Mouse (Mus musculus): ENCODE data around the gene Idh1. TPM values are rescaled to one million over a fixed set of nuclear protein-coding genes. Genes with fewer than 3 reads are reported as not detected.

The Idh1 gene
- polyA plus RNA-seq, 1 experiment from 2014 or later, result 510 TPM

DNA sequence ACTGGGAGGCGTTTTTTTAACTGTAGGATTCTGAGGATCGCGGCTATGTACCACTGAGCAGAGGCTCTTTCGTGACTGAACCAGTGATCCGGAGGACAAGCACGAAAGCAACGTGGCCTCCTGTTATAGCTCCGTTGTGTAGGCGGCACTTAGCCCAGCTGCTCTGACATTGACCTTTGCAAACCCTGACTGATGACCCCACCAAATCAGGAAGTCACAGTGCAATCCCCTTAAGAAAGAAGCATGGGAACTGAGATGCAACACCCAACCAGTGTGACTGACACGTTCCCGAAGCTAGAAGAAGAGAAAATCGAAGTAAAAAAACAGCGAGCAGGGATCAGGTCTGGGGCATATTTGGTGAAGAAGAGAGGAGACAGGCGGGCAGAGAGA is 73.5 kb downstream of the Idh1 start:
- Histone ChIP-seq H3K9ac (replicated peaks; ENCODE audit: low read depth, low read length) (no peak overlapping the region), H3K4me1 (ENCODE audit: control insufficient read depth, insufficient read depth, low read length) (no peaks in the 10 kb centered on the region), H3K4me3 (ENCODE audit: low read depth, low read length) (no peak overlapping the region), H3K27ac (ENCODE audit: low read depth, low read length) (no peak overlapping the region), H3K9me3 (ENCODE audit: control insufficient read depth, low read length) (no peaks in the 10 kb centered on the region), H3K4me2 (ENCODE audit: low read depth, low read length) (peak overlapping the region; percentile 27), H3K27me3 (ENCODE audit: control insufficient read depth, insufficient read depth, low read length) (no peaks in the 10 kb centered on the region), H3K36me3 (ENCODE audit: control insufficient read depth, insufficient read depth, low read length) (no peaks in the 10 kb centered on the region)
- ATAC-seq (ENCODE audit: low read depth), result no peak
- whole genome bisulfite sequencing, result 49% methylated on average over 14 of the region's 14 CpGs

DNA sequence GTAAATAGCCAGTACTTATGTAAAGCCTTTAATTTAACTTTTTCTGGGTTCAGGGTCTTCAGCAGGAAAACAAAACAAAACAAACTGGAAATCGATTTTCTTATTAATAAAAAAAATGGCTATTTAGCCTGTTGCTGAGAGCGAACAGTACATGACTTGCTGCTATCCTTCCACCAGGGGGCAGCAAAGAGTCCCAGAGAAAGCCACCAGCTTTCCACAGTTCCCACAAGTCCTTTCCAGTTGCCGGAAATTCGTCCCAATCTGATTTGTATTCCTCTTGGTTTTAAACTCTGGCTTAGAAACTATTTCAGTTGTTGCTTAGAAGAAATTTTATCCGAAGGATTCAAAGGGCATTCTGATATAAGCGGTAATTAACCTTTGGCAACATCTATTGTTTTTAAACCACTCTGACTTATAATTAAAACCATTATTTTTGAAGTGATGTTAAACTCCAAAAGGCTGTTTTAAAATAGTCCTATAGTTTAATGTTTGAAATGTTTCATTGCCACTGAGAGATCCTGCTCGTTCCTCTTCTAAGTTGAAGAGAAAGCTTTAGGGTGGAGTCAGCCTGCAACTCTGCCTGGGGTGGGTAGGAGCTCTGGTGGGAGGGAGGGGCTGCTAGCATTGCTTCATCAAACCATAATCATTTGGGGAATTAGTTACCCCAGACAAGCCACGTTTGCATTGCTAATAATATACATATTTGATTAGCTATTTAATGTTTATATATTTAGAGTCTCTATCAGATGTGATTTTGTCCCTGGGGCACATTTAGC is 74.1 kb downstream of the Idh1 start:
- WGBS, result 13% methylated on average over 8 of the region's 8 CpGs

DNA sequence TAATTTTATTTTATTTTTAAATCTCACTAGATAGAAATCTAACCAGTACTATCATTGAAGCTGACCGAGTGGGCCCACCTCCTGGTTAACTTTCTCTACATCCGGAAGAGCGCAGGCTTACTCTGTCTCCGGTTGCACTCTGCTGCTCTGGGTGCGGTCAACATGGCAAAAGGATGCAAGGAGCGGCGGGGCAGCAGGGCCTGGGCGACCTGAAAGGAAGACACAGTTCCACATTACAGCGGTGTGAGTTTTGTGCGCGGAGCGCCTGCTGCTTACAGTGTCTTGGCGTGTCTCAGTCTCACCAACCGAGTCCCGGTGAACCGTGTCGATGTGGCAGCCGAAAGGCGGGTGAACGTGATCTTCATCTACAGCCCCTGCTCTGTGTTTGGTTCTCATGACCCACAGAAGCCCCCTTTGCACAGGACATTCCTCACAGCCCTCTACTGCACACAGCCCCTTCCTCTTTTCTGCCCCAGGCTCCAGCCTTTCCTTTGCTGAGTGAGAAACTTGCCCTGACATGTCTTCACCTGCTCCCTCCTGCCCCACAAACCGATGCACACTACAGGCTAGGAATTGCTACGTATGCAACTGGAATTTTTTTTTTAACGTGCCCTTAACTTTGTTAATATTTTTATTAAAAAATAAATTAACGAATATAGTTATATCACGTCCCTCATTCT is 76.4 kb downstream of the Idh1 start:
- Histone ChIP-seq H3K4me1 (ENCODE audit: control insufficient read depth, insufficient read depth, low read length) (no peaks in the 10 kb centered on the region), H3K4me3 (ENCODE audit: low read depth, low read length) (no peak overlapping the region), H3K27me3 (ENCODE audit: control insufficient read depth, insufficient read depth, low read length) (no peaks in the 10 kb centered on the region), H3K36me3 (ENCODE audit: control insufficient read depth, insufficient read depth, low read length) (no peaks in the 10 kb centered on the region), H3K4me2 (ENCODE audit: low read depth, low read length) (no peak overlapping the region), H3K9me3 (ENCODE audit: control insufficient read depth, low read length) (no peaks in the 10 kb centered on the region), H3K27ac (ENCODE audit: low read depth, low read length) (no peak overlapping the region), H3K9ac (replicated peaks; ENCODE audit: low read depth, low read length) (no peak overlapping the region)
- WGBS, result 77% methylated on average over 25 of the region's 25 CpGs
- ATAC-seq (ENCODE audit: low read depth), result no peak

More for the DNA sequence above, 74.1 kb downstream of the Idh1 start:
- Histone ChIP-seq H3K9ac (replicated peaks; ENCODE audit: low read depth, low read length) (no peak overlapping the region), H3K4me3 (ENCODE audit: low read depth, low read length) (no peak overlapping the region), H3K4me1 (ENCODE audit: control insufficient read depth, insufficient read depth, low read length) (no peaks in the 10 kb centered on the region), H3K36me3 (ENCODE audit: control insufficient read depth, insufficient read depth, low read length) (no peaks in the 10 kb centered on the region), H3K27ac (ENCODE audit: low read depth, low read length) (no peak overlapping the region), H3K9me3 (ENCODE audit: control insufficient read depth, low read length) (no peaks in the 10 kb centered on the region), H3K4me2 (ENCODE audit: low read depth, low read length) (peak overlapping the region; percentile 27), H3K27me3 (ENCODE audit: control insufficient read depth, insufficient read depth, low read length) (no peaks in the 10 kb centered on the region)
- peak; percentile 85; the same call in 1 of the 2 replicates for ATAC-seq (ENCODE audit: low read depth)

DNA sequence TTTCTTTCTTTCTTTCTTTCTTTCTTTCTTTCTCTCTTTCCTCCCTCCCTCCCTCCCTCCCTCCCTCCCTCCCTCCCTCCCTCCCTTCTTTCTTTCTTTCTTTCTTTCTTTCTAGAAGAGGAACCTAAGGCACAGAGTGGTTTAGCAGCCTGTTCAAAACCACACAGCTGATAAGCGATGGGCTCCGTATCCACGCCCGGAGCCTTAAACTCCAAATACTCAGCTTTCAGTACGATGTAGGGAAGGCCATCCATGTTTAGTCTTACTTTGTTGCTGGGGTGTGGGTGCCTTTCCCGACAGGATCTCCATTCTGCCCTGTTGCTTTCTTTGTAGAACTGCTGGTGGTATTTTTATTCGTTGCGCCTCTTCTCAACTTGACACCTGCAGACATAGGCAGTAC is 77.1 kb downstream of the Idh1 start:
- H3K27ac ChIP-seq (ENCODE audit: low read depth, low read length), result no peak overlapping the region
- H3K4me2 ChIP-seq (ENCODE audit: low read depth, low read length), result no peak overlapping the region
- 88% methylated on average over 8 of the region's 8 CpGs for WGBS
- ATAC-seq (ENCODE audit: low read depth), result no peak
- no peak overlapping the region for H3K9ac ChIP-seq (replicated peaks; ENCODE audit: low read depth, low read length)
- H3K4me1 ChIP-seq (ENCODE audit: control insufficient read depth, insufficient read depth, low read length), result no peaks in the 10 kb centered on the region
- no peak overlapping the region for H3K4me3 ChIP-seq (ENCODE audit: low read depth, low read length)
- no peaks in the 10 kb centered on the region for H3K27me3 ChIP-seq (ENCODE audit: control insufficient read depth, insufficient read depth, low read length)
- H3K36me3 ChIP-seq (ENCODE audit: control insufficient read depth, insufficient read depth, low read length), result no peaks in the 10 kb centered on the region
- no peaks in the 10 kb centered on the region for H3K9me3 ChIP-seq (ENCODE audit: control insufficient read depth, low read length)

Other genes starting within 250 kb of the Idh1 start
- gene Plekhm3, start 229.7 kb downstream of the Idh1 start, polyA plus RNA-seq (2014; fragmentation: Nextera tagmentation; extraction: Ambion mirVana), result 13.9 and 15.6 TPM in 2 replicates
- gene Akr1cl, start 153.7 kb downstream of the Idh1 start, polyA plus RNA-seq (2014; fragmentation: Nextera tagmentation; extraction: Ambion mirVana), result not detected in 2 replicates
- gene Cryge, start 135.4 kb downstream of the Idh1 start, polyA plus RNA-seq (2014; fragmentation: Nextera tagmentation; extraction: Ambion mirVana), result not detected in 2 replicates
- gene Crygd, start 123.0 kb downstream of the Idh1 start, polyA plus RNA-seq (2014; fragmentation: Nextera tagmentation; extraction: Ambion mirVana), result not detected in 2 replicates
- not detected in 2 replicates for gene Crygc, start 112.8 kb downstream of the Idh1 start, polyA plus RNA-seq (2014; fragmentation: Nextera tagmentation; extraction: Ambion mirVana)
- gene Crygb, start 104.2 kb downstream of the Idh1 start, polyA plus RNA-seq (2014; fragmentation: Nextera tagmentation; extraction: Ambion mirVana), result 0.68 and 1.1 TPM in 2 replicates
- gene Cryga, start 83.1 kb downstream of the Idh1 start, polyA plus RNA-seq (2014; fragmentation: Nextera tagmentation; extraction: Ambion mirVana), result not detected in 2 replicates
- not detected in 2 replicates for gene Gm28845, start 66.9 kb downstream of the Idh1 start, polyA plus RNA-seq (2014; fragmentation: Nextera tagmentation; extraction: Ambion mirVana)
- gene D630023F18Rik, start 63.3 kb downstream of the Idh1 start, polyA plus RNA-seq (2014; fragmentation: Nextera tagmentation; extraction: Ambion mirVana), result 0.76 and 1.0 TPM in 2 replicates
- 17.3 and 22.3 TPM in 2 replicates for gene Pikfyve, start 183 bp upstream of the Idh1 start, polyA plus RNA-seq (2014; fragmentation: Nextera tagmentation; extraction: Ambion mirVana)
- gene Pth2r, start 95.6 kb upstream of the Idh1 start, polyA plus RNA-seq (2014; fragmentation: Nextera tagmentation; extraction: Ambion mirVana), result 3.8 and 7.4 TPM in 2 replicates